Mouse (Mus musculus): Measurements from ENCODE around the gene Dis3l. TPM values are rescaled to one million over a fixed set of nuclear protein-coding genes. Genes with fewer than 3 reads are reported as not detected.

Dis3l gene
- 10 to 100 TPM in 2 of 3 experiments, 1 to 10 TPM in 1; 9.5 to 11.8 (median 11.2) TPM for polyA plus RNA-seq (2017; shearing (Covaris generic))

DNA sequence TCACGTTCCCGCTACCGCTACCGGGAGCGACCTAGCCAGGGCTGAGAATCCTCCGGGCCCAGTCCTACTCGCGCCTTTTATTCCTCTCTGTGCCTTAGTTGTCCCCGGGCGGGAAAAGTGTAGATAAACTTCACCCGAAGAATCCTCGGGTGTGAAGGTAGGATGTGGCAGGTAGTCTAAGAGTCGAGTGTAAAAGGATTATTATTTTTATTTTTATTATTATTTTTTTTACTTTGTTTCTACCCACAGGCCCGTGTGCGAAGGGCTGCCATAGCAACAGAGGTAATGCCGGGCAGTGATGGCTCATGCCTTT, at the start of gene Dis3l:
Dis3l (minus strand) TSS at position 35 of the 313 bp plus-strand sequence.
- ATAC-seq, result no peak

DNA sequence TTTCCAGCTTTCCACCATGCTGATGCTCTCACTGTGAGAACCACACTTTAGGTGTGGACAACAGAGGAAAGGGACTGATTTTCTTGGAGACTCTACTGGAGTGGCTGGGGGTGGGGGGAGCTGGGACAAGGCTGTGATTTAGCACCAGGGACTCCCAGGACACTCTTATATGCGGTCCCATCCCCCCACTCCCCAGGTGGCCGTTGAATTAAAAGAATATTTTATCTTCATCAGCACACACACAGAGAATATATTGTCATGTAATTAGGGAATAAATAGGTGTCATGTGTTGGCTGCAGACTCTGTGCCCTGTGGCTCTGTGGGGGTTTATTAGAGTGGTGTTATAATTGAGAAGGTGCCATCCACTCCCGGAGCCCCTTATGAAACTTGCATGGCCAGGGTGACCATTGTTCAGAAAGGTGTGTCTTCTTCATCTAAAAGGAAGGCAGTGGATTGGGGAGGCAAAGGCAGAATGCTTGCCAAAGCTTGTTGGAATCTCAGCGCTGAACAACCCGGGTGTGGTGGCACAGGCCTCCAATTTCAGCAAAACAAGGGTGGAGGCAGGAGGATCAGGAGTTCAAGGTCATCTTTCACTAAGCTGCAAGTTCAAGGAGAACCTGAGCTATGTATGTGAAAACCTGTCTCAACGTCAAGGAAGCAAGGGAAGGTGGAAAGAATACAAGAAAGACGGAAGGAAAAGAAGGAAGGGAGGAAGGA, 48.6 kb upstream of the Dis3l start:
- no peak for ATAC-seq

DNA sequence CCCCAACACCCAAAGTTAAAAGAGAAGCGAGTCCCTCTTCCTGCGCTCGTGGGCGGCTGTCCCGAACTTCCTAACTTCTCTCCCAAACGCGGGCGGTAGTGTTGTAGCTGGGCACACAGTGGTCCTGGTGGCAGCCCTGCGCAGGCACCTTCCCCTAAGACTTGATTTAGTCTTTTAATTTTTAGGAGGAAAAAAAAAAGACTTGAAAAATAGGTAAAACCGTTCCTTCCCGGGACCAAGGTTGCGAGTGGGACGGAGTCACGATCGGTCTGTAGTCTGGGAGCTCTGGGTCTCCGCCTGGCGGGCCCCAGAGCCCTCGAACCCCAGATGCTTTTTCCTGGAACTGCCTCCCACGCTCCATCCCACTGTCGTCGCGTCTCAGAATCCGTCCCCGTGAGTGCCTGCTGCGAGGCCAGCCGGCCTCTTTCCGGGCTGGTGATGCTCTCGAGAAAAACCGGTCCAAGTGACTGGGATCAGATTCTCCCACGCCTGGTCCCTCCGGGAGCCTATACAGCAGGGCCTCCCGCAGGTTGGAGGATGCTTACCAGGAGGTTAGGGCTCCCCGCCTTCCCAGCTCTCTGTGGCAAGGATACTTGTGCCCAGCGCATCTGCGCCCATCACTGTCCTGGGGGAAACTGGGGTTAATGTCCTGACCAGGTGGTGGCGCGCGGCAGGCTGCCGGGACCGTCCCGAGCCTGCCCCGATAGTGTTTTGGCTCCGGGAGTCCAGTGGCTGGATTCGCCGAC, 45.6 kb upstream of the Dis3l start:
- no peak for ATAC-seq

DNA sequence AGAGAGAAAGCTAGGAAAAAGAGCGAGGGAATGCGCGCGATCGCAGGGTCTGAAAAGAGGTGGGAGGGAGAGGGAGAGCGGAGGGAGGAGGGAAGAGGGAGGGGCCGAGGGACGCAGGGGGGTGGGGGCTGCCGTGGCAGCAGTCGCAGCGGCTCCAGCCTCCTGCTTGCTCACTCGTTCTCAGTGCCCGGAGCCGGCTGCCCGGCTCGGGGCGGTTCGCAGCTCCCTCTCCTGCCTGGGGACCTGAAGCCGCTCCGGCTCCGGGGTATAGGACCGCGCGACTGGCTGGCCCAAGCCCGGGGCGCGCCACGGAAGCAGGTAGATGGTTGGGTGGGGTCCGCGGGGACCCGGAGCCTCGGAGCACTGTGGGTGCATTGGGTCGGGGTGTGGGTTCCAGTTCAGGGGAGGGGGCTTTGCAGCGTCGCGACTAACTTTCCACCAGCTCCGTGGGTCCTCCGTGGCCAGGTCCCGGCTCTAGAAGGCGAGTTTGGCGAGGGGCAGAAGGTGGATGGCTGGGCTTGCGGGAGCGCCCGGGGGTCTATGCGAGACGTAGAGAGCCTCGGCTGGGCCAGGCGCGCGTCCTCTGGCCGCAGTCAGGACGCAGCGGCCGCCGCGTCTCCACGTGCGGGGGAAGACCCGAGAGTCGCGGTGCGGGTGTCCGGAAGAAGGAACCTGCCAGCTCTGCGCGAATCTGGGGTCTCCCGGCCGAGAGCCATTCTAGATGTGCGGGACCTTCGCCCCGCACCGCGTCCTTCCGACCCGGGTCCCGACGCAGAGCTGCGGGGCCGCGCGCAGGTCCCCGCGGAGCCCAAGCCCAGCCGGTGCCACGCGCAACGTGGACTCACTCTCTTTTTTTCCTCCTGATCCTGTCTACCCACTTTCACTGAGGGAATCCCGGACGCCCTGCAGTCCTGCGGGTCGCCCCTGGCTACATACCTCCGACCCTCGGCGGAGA, 44.7 kb upstream of the Dis3l start, which contains the start of gene Megf11:
Megf11 (plus strand) TSS at position 116 of the 955 bp plus-strand sequence.
- ATAC-seq, result no peak

DNA sequence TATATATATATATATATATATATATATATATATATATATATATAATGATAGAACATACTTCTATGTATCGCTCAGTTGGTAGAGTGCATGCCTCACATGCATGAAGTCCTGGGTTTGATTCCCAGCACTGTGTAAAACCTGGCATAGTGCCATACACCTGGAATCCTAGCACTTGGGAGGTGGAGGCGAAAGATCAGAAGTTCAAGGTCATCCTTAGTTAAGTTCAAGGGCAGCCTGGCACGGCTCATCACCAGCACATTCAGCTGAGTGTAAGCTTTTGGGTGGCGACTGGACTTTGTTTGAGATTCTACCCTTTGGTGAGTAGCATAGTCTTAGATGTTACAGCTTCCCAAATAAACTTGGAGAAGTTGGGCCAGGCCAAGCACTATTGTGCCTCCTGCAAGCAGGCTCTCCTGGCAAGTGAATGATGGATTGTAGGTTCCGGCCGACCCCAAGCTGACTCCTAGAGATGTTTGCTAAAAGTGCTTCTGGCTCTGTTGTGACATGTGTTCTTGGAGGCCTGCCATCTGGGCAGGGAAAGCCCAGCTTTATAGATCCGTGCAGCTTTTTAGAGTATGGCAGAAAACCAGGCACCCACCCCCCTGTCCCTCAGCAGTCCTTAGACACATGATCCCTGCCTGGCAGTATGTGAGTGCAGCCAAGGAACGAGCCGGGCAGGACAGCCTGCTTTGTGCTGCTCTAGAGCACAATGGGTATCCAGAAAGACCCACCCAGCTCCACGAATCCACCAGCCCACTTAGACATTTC, 42.1 kb upstream of the Dis3l start:
- ATAC-seq, result no peak

DNA sequence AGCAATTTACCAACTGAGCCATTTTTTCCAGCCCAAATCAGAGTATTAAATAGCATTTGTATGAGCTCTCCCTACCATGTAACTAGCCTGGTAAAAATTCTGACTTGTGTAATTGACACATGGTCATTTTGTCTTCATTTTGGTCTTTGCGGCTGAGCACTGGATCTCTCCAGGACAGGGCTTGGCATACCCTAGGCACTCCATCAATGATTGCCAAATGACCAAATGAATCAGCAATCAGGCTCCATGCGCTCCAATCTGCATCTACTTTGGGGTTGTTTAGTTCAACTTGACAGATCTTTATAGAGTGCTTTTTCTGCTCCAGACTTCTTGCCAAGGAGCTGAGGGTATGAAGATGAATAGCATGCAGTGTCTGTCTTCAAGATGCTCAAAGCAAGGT, 35.3 kb upstream of the Dis3l start:
- no peak for ATAC-seq

DNA sequence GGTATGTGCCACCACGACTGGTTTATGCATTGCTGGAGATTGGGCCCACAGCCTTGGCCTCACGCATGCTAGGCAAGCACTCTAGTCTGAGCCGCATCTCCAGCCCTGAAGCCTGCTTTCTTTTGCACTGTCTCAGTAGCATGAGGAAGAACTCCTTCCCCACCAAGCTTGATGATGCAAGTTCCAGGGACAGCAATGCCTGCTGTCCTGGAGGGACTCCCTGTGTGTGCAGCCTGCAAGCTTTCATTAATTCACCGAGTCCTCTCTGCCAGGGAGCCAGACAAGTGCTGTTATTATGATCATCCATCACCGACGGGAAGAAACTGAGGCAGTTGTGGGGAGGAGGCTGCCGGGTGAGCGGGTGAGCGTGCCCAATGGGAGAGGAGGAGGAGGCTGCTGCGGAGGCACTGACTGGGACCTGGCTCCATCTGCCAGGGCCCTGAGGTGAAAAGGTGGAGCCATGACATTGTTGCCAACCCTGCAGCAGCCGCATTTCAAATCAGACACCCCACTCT, 30.3 kb upstream of the Dis3l start:
- ATAC-seq, result no peak

DNA sequence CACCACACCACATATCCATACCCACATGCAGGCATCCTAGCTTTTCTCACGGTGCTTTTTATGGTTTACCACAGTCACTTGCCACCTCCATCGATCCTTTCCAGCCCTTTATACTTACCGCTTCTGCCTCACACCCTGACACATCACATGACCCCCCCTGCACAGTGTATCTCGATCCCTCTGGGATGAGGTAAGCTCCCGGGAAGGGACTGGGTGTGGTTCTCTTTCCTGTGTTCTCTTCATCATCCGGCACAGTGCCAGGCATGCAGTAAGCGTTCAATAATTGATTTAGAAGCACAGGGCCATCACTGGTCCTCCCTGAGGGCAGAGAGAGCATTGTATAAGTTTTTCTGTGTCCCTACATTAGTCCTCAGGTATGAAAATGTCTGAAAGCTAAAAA, 28.8 kb upstream of the Dis3l start:
- ATAC-seq, result no peak

DNA sequence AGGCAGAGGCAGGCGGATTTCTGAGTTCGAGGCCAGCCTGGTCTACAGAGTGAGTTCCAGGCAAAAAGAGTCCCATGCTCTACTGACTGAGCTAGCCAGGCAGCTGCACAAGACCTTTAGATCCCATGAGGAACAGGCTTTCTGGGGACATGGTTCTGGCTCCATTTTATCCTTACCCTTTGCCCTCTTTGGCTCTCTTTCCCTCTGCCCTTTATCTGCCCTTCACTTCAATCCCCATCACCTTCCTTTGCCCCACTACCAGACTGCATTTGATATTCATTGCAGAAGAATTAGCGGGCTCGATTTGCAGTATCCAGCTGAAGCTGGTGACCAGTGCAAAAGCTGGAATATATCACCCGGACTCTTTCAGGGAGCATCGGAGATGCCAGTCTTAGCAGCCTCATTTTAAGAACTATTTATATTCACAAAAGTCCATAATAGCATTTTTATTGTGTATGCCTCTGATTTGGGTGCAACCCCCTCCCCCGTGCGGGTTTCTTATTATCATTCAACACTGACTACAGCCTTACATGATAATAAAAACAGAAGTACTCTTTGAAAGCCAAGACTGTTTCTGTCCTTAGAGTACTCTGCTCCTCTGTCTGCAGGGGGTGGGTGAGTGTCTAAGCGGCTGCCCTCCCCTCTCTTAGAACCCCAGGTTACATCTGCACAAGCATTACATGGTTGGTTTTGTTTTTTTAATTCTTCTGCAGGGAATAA, 20.3 kb upstream of the Dis3l start:
- no peak for ATAC-seq

DNA sequence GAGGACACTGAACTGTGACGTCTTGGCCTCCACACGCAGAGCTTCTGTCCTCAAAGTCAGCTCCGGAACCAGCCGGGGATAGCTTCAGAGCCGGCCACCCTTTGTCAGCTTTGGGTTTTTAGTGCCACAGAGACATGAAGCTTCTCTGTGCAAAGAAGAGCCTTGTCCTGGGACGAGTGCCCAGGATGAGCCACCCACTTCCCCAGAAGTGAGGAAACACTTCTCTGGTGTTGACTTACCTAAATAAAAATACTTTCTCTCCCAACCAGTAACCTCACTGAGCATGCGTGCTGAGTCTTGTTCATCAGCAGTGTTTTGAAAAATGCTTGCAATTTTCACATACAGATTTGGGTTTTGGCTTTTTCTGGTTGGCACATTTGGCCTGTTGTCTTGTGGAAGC, 14.5 kb upstream of the Dis3l start:
- no peak for ATAC-seq

DNA sequence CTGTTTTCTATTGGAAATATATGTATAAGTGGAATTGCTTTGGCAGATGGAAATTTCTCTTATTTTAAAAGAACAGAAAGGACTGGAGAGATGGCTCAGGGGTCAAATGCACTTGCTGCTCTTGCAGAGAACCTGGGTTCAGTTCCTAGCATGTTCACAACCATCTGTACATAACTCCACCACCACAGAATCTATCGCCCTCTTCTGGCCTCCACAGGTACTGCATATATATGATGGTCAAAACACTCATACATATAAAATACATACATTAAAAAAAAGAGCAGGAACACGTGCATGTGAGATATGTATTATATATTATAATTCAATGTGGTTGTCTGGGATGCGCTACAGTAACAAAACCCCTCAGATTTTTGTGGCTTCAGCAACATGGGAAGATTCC, 10.1 kb upstream of the Dis3l start:
- no peak for ATAC-seq

DNA sequence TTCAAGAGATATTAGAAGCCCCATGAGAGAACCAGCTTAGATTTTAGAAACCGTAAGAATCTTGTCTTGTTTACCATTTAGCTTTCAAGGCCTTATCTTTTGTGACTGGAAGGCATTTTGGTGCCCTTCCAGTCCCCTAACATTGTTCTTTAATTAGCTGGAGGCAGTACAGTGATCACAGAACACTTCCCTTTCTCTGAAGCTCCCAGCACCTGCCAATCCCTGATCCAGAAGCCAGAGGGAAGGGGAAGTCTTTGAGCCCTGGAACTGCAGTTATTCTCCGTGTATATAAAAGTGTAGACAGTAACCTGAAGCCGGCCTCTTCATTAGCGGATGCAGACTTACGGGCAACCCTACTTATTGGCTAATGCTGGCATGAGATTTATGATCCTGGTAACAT, 8.4 kb upstream of the Dis3l start:
- ATAC-seq, result no peak

DNA sequence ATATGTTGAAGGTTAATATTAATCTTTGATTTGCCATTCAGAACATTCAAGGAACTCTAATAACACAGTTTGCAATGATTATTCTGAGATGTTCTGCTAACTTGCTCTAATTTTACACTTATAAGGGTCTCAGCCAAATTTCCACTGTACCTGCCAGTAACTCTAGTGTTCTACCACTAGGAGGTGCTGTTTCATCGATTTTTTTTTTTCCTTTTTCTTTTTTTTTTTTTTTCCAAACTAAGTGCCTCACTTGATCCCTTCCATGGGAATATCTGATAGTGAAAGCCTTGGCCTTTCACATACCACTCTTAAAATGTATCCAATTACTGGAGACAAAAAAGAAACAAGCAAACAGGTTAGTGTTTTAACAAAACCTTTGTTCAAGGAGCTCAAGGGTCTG, 6.3 kb upstream of the Dis3l start:
- no peak for ATAC-seq

DNA sequence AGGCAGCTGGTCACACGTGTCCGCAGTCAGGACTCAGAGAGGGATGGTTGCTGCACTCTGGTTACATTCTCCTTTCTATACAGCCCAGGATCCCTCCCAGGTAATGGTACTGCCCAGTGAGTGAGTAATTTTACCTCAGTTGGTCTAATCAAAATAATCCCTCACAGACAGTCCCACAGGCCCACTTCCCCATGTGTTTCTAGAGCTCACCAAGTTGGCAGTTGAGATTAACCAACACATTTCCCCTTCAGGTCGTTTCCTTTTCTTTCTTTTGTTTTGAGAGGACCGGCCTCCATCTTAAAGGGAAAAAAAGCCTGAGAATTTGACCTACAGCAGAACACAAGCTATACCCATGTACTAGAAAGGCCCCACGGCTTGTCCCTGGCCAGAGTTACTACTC, 4.8 kb upstream of the Dis3l start:
- ATAC-seq, result no peak

DNA sequence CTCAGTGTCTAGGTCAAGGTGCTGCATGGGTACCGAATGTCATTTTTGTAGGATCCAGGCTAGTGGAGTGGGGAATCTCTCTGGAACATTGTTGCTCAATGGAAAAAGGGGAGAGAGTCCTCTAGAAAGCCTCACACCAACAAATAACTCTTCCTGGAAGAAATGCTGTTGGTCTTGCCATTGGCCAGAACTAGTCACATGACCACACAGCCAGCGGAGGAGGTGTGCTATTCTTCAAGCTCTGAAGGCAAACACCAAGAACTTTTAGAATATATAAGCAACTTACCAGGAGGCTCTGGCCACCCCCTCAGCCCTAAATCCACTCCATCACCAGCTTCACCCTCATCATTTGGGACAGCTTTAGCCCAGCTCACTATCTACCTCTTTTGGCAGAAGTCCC, 2.6 kb upstream of the Dis3l start:
- ATAC-seq, result no peak

DNA sequence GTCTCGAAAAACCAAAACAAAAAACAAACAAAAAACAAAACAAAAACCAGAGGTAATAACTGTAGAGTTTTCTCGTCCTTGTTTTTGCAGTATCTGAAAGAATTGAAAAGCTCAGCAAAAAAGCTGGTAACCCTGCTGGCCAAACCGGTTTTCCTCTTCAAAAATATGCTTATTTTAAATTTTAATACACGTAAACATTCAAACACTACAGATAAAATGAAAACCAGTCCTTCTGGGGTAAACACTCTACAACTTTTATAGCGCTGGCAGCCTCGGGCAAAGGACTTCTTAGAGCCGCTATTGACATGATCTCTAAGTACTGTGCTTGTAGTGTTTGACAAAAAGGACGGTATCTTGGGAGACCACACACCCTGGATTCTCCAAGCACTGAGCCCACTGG, 583 bp upstream of the Dis3l start:
- ATAC-seq, result no peak

DNA sequence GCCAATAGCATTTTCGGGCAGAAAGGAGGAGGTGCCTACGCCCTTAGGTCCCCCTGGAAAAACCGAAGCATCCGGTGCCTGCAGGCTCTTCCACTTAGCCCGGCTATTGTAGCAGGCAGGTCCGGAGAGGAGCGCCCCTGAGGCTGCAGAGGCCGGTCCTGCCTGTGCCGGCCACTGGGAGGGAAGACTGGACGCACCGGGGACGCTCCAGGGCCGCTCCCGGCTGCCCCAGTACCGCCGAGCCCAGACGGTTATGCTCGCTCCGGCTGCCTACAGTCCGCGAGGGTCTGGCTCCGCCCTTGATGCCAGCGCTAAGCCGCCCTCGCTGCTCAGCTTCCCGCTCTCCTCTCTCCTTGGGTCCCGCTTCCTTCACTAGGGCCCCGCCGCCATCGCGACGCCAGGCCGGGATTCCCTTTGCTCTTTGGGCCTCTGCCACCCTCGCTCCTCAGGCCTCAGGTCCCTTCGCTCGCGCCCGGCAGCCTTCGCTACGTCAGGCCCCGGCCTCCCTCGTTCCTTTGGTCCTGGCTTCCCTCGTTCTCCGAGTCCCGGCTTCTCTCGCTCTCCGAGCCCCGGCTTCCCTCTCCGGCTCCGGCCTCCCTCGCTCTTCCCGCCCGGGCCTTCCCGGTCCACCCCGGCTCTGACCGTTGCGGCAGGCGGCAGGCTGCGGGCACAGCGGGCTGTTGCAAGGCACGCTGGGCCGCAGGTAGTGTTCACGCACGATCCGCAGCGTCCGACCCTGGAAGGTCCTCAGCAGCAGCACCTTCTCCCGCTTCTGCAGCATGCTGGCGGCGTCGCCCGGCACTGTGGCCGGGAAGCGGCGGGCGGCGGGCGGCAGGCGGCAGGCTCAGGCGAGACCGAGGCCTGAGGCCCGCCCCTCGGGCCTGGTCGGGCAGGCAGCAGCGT, 486 bp downstream of the Dis3l start:
- ATAC-seq, result peak; percentile 75

DNA sequence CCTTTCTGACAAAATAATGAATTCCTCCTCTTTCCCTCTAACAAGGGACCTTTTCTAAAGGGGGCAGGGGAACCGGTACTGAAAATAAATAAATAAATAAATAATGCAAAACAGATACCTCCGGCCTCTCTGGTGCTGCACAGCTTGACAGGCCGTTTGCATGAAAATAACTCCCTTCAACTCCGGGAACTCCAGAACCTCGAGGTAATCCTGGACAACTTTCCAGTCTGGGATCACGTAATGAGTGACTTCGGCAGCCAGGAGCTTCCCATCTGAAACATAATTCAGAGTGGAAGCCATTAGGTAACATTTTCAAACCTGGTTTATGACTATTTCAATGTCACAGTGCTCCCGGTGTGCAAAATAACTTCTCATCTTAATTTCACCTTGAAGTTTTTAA, 1.7 kb downstream of the Dis3l start:
- no peak for ATAC-seq

DNA sequence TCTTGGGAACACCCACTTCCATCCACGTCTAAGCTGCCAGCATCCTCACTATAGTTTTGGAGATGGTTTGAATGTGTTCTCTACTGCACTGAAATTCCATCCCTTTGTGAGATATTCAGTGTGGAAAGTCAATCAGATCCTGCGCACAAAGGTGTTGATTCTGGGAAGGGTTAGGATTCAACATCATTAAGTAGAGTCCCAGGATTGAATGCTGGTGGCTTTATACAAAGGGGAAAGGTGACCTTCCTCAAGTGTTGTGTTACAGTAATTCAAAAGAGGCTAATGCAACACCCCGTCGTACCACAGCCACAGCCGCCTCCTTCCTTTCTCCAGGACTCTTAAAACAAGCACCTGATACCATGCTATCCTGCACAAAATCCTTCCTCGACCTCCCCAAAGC, 5.3 kb downstream of the Dis3l start:
- ATAC-seq, result no peak

DNA sequence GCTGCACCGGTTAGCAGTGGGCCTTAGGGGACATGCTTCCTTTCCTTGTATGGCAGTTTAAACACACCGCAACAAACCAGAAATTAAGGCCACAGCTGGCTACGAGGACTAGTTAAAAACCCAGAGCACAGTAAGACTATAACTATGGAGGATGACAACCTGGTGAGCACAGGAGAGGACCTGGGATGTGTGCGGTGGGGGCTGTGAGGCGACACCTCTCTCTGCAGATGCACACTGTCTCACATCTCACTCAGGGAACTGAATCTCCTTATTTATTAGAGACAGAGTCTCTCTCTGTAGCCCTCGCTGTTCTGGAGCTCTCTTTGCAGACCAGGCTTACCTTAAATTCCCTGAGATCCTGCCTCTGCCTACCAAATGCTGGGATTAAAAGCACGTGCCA, 17.1 kb downstream of the Dis3l start:
- ATAC-seq, result no peak

DNA sequence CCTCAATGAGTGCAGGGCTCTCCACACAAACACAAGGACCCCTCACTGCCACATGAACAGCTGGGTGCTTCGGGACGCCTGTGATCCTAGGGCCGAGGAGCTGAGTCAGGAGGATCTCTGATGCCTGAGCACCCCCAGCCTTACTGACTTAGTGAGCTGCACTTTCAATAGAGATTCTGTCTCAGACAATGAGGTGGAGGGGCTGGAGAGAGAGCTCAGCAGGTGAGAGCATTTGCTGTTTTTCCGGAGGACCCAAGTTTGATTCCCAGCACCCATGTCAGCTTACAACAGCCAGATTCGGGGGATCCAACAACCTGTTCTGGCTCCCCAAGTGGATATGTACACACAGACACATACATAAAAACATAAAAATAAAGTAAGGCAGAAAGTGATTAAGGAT, 24.1 kb downstream of the Dis3l start:
- ATAC-seq, result no peak

Measured in inflammation-experienced regulatory T-cells, adult 6 months (primary cell).